Mouse (Mus musculus): ENCODE results near the gene Cdkn1b. TPM values are rescaled to one million over a fixed set of nuclear protein-coding genes. Genes with fewer than 3 reads are reported as not detected.

Gene Cdkn1b
- polyA plus RNA-seq, 1 experiment: 84.8 TPM

DNA sequence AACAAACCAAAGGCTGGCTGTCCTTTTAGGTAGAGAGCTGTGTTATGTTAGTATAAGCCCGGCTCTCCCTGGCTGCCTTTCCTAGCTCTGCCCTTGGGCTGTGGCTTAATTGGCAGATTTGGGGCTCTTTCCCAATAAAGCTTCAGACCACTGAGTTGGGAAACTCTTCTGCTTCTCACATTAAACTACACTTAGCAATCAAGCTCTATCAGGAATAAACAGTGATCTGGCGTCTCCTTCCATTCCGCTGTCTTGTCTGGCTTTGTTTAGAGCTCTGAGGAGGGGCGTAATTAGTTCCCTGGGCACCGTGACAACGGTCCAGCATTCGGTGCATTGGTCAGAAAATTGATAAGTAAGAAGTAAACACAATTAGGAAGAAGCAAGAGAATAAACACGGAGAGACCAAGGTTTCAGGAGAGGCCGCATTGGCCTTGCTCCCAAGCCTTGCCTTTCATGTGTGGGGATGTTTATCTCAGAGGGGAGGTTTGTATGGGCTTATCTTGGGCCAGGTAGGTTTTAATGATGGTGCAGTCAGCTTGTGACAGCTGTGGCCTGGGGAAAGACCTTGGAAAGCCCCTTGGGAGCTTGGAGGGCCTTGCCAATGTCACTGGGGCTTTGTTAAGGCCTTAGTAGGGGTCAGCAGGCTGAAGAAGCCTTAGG is 41.8 kb downstream of the Cdkn1b start:
- H3K4me1 ChIP-seq (ENCODE audit: control insufficient read depth, insufficient read depth, low read length): no peaks in the 10 kb centered on the region
- TF ChIP-seq CTCF (IDR thresholded peaks at IDR 0.05; ENCODE audit: low read depth, low read length) (no peak), POLR2A (IDR thresholded peaks at IDR 0.05; ENCODE audit: borderline replicate concordance, low read depth, low read length) (no peak)

GRCm38 (mm10) chr6:134962518-134962893 is 42.3 kb downstream of the Cdkn1b start:
- H3K27ac ChIP-seq (ENCODE audit: insufficient read depth, low read depth, low read length): no peak overlapping the region
- TF ChIP-seq CTCF (IDR thresholded peaks at IDR 0.05; ENCODE audit: low read depth, low read length) (no peak), POLR2A (IDR thresholded peaks at IDR 0.05; ENCODE audit: borderline replicate concordance, low read depth, low read length) (no peak)
- H3K4me3 ChIP-seq (ENCODE audit: insufficient read depth, low read length): no peak overlapping the region
- H3K4me1 ChIP-seq (ENCODE audit: control insufficient read depth, insufficient read depth, low read length): no peaks in the 10 kb centered on the region

More for the DNA sequence above, 41.8 kb downstream of the Cdkn1b start:
- H3K4me3 ChIP-seq (ENCODE audit: insufficient read depth, low read length): no peak overlapping the region
- no peak overlapping the region for H3K27ac ChIP-seq (ENCODE audit: insufficient read depth, low read depth, low read length)

DNA sequence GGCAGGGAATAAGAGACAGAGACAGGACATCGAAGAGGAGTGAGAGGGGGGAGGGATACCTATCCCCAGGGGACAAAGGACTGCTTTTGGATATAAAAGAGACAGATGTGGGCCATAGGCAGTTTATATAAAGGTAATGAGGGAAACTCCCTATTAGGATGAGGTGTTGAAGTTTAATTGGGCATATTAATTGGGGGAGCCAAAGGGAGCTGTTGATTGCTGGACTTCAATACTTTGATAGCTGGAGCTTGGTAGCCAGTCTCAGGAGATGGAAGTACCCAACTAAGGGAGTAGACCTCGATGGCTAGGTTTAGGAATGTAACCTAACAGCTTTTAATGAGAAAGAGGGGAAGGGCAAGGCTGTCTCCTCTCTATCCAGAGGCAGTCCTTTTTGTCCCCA is 43.7 kb downstream of the Cdkn1b start:
- Histone ChIP-seq H3K27ac (ENCODE audit: insufficient read depth, low read depth, low read length) (no peak overlapping the region), H3K4me3 (ENCODE audit: insufficient read depth, low read length) (no peak overlapping the region), H3K4me1 (ENCODE audit: control insufficient read depth, insufficient read depth, low read length) (no peaks in the 10 kb centered on the region)
- TF ChIP-seq POLR2A (IDR thresholded peaks at IDR 0.05; ENCODE audit: borderline replicate concordance, low read depth, low read length) (no peak), CTCF (IDR thresholded peaks at IDR 0.05; ENCODE audit: low read depth, low read length) (no peak)

GRCm38 (mm10) chr6:134966681-134967080 is 46.5 kb downstream of the Cdkn1b start:
- Histone ChIP-seq H3K4me3 (ENCODE audit: insufficient read depth, low read length) (no peak overlapping the region), H3K27ac (ENCODE audit: insufficient read depth, low read depth, low read length) (no peak overlapping the region), H3K4me1 (ENCODE audit: control insufficient read depth, insufficient read depth, low read length) (no peaks in the 10 kb centered on the region)
- TF ChIP-seq CTCF (IDR thresholded peaks at IDR 0.05; ENCODE audit: low read depth, low read length) (no peak), POLR2A (IDR thresholded peaks at IDR 0.05; ENCODE audit: borderline replicate concordance, low read depth, low read length) (no peak)

- H3K27ac ChIP-seq (ENCODE audit: insufficient read depth, low read depth, low read length): no peak overlapping the region
- no peak overlapping the region for H3K4me3 ChIP-seq (ENCODE audit: insufficient read depth, low read length)
- TF ChIP-seq POLR2A (IDR thresholded peaks at IDR 0.05; ENCODE audit: borderline replicate concordance, low read depth, low read length) (no peak), CTCF (IDR thresholded peaks at IDR 0.05; ENCODE audit: low read depth, low read length) (no peak)
- H3K4me1 ChIP-seq (ENCODE audit: control insufficient read depth, insufficient read depth, low read length): no peaks in the 10 kb centered on the region
Measured at GRCm38 (mm10) chr6:134968326-134968725, 48.1 kb downstream of the Cdkn1b start.

GRCm38 (mm10) chr6:134969498-134969897 is 49.3 kb downstream of the Cdkn1b start:
- H3K4me1 ChIP-seq (ENCODE audit: control insufficient read depth, insufficient read depth, low read length): no peaks in the 10 kb centered on the region
- H3K4me3 ChIP-seq (ENCODE audit: insufficient read depth, low read length): no peak overlapping the region
- no peak overlapping the region for H3K27ac ChIP-seq (ENCODE audit: insufficient read depth, low read depth, low read length)
- no peak for TF ChIP-seq POLR2A (IDR thresholded peaks at IDR 0.05; ENCODE audit: borderline replicate concordance, low read depth, low read length)
- no peak for TF ChIP-seq CTCF (IDR thresholded peaks at IDR 0.05; ENCODE audit: low read depth, low read length)

- TF ChIP-seq POLR2A (IDR thresholded peaks at IDR 0.05; ENCODE audit: borderline replicate concordance, low read depth, low read length) (no peak), CTCF (IDR thresholded peaks at IDR 0.05; ENCODE audit: low read depth, low read length) (no peak)
- H3K27ac ChIP-seq (ENCODE audit: insufficient read depth, low read depth, low read length): no peak overlapping the region
- H3K4me1 ChIP-seq (ENCODE audit: control insufficient read depth, insufficient read depth, low read length): no peaks in the 10 kb centered on the region
- no peak overlapping the region for H3K4me3 ChIP-seq (ENCODE audit: insufficient read depth, low read length)
Measured at GRCm38 (mm10) chr6:134972096-134972495, 51.9 kb downstream of the Cdkn1b start.

Other genes starting within 250 kb of the Cdkn1b start
- 4.3 and 6.9 TPM in 2 replicates for gene Dusp16, start 127.8 kb upstream of the Cdkn1b start, polyA plus RNA-seq (2012; ENCODE audit: insufficient read depth, insufficient read length, missing spikeins)
- gene Crebl2, start 90.2 kb upstream of the Cdkn1b start, polyA plus RNA-seq (2012; ENCODE audit: insufficient read depth, insufficient read length, missing spikeins): 14.0 and 14.2 TPM in 2 replicates
- gene Gpr19, start 21.8 kb upstream of the Cdkn1b start, polyA plus RNA-seq (2012; ENCODE audit: insufficient read depth, insufficient read length, missing spikeins): 6.6 and 7.3 TPM in 2 replicates
- 0.29 and 0.36 TPM in 2 replicates for gene Apold1, start 61.3 kb downstream of the Cdkn1b start, polyA plus RNA-seq (2012; ENCODE audit: insufficient read depth, insufficient read length, missing spikeins)
- 70.4 and 73.4 TPM in 2 replicates for gene Ddx47, start 91.2 kb downstream of the Cdkn1b start, polyA plus RNA-seq (2012; ENCODE audit: insufficient read depth, insufficient read length, missing spikeins)
- gene Gprc5a, start 145.2 kb downstream of the Cdkn1b start, polyA plus RNA-seq (2012; ENCODE audit: insufficient read depth, insufficient read length, missing spikeins): not detected in 2 replicates
- gene Gprc5d, start 197.9 kb downstream of the Cdkn1b start, polyA plus RNA-seq (2012; ENCODE audit: insufficient read depth, insufficient read length, missing spikeins): not detected in 2 replicates

Measured in bone marrow macrophage, adult 2 months (primary cell).